Mouse (Mus musculus): ENCODE measurements around the gene I830077J02Rik.

- no peak for TF ChIP-seq POLR2A (IDR thresholded peaks at IDR 0.05; ENCODE audit: borderline replicate concordance, low read depth, low read length)
- TF ChIP-seq CTCF (IDR thresholded peaks at IDR 0.05; ENCODE audit: low read depth, low read length), result no peak
Observed at GRCm38 (mm10) chr3:105892572-105893495, 39.6 kb downstream of the I830077J02Rik start.

All from bone marrow macrophage, adult 2 months (primary cell).